Mouse (Mus musculus) frontal cortex, postnatal 25 days (tissue): Measurements from ENCODE around the gene Gm17617.
A peak's percentile ranks its signal among the peaks of the same experiment; 100 is the strongest.
"Not testable (repeated sequence)": the region's sequence is repeated elsewhere in the genome, so short reads cannot be mapped to it uniquely, and the experiment has no call there.

Source experiments
- DNase-seq, 2 experiments: peaks; one replicate each; pipeline ENCODE4 v3.0.0; 2022; ENCODE audit warnings: low spot score in 2 of 2

Gene Gm17617

DNA sequence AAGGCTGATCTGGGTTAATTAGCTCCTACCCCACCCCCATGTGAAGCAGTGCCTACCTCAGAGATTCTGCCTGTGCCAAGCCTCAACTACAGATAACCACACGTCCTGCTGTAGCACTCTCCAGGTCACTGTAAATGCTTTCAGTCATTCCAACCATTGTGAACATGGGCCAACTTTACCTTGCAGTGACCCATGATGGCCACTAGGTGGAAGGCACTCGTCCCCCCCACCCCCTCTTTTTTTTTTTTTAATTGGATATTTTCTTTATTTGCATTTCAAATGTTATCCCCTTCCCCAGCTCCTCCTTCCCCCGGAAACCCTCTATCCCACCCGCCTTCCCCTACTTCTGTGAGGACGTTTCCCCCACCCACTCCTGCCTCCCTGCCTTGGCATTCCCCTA, 2.0 kb upstream of the Gm17617 start:
- DNase-seq, result no peak

DNA sequence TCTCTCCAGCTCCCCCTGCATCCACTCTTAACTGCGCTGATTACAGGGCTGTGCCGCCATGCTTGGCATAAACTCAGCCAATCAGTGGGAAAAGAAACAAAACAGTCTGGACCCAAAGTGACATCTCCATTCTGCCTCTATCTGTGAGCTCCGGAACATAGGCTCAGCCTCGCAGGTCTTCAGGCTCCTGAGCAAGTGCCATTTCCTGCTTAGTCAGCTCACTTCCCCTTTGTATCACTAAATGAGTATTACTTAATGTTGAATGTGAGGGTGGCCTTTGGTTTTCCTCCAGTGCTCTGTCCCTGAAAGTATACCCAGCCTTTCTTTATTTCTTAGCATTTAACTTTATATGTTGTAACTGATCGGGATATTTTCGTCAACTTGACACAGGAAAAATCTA, 8.4 kb downstream of the Gm17617 start:
- no peak for DNase-seq

- no peak for DNase-seq
Observed at GRCm38 (mm10) chr13:55114375-55114774, 19.0 kb downstream of the Gm17617 start.

GRCm38 (mm10) chr13:55107694-55108093, 25.7 kb downstream of the Gm17617 start:
- no peak for DNase-seq

- no peak for DNase-seq
Observed at GRCm38 (mm10) chr13:55107116-55107515, 26.2 kb downstream of the Gm17617 start.

DNA sequence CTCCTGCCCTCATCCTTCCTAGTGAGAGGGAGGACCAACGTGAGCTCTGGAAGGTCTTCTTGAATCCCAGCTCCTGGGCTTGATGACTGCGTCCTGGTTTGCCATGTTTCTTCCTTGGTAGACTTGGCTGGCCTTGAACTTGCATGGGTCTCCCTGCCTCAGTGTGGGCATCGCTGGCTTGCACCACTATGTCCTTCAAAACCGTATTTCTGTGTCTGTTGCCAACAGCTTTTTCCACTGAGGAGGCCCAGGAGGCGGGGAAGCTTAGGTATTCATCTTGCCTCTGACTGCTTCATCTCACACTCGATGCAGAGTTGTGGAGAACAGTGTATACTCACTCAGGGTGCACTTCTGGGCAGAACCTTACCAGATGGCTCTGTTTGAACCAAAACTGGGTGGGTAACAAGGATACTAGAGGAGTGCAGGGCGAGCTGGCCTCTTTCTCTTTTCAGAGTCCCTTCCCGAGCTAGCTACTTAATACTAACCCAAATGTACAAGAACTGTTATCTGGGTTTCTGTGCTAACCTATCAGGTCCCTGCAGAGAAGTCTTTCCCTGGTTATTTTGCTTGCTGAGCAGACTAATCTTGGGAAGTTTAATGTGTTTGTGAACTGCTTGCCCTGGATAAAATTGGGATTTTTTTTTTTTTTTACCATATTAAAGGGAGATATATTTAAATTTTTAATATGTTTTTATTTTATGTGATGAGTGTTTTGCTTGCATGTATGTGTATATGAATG, 27.2 kb downstream of the Gm17617 start:
- DNase-seq, result no peak

DNA sequence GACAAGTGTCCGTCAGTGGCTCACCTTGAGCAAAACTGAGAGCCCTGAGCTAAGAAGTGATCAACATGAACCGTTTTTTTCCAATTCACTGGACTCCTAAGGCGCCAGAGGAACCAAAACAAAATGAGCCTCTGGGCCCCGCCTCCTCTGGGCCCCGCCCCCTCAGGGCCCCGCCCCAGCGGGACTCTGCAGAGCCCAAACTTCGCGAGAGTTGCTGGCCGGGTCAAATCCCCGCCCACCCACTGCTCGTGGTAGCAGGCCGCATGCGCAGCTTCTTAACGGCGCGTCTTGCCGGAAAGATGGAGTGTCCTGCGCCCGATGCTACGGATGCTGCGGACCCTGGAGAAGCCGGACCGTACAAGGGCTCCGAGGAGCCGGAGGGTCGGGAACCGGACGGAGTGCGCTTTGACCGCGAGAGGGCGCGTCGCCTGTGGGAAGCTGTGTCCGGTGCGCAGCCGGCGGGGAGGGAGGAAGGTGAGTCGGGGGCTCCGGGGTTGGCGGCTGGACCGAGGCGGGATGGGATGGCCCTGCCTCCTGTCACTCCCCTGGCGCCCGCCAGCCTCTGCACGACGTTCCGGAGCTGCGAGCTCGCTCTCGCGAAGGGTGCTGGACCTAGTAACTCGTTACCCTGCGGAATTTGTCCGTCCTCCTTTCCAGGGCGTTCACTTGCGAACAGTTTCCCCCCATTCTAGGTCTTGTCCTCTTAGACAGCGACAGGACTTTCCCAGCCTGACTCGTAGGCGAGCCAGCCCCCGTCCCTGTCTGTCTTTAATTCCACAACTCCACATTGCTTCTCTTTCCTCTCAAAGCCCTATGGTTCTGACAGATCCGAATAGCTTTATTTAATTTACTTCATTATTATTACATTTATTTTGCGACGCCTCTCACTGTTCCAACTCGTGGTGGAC, 28.0 kb downstream of the Gm17617 start, which contains the start of gene Zfp346:
Zfp346 (plus strand) TSS at position 267 of the 908 bp plus-strand sequence.
- DNase-seq, result peak; percentile 90 to 95

GRCm38 (mm10) chr13:55103351-55103750, 30.0 kb downstream of the Gm17617 start:
- DNase-seq, result no peak

DNA sequence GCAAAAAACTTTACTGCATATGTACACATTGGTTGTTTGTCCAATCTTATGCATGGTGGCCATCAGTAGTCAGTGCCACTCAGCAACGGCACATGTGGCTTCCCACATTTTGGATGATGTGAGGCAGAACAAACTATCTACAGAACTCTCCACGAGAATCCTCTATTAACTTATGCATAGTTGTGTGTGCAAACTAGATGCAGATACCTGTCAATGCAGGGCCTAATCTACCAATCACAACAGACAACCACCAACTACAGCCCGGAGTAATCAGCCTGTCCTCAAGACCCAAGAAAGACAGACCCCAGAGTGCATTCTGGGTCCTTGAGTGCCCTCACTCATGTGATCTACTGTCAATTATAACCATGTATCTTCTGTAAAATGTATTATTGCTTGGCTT, 31.0 kb downstream of the Gm17617 start:
- no peak for DNase-seq

DNA sequence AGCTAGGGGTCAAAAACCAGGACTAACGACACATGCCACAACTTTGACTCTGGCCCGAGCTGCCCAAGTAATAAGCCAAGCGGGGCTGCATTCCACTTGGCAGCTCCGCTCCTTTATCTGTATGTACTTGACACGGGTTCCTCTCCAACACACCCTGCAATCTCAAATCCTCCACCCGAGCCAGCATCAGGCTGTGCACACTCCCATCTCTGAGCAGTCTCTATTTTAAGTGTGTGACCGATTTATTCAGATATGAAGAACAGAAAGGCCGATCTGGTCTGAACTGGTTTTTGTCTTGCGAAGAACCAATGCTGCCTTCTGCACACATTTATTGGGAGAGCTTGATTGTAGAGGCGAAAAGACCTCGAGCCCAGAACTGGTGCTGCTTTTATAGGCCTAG, 31.7 kb downstream of the Gm17617 start:
- DNase-seq, result no peak

GRCm38 (mm10) chr13:55099726-55100478, 33.4 kb downstream of the Gm17617 start, which contains the start of gene Uimc1:
Uimc1 (minus strand) TSS chr13:55100300.
- DNase-seq, result peak; percentile 57 to 68

DNA sequence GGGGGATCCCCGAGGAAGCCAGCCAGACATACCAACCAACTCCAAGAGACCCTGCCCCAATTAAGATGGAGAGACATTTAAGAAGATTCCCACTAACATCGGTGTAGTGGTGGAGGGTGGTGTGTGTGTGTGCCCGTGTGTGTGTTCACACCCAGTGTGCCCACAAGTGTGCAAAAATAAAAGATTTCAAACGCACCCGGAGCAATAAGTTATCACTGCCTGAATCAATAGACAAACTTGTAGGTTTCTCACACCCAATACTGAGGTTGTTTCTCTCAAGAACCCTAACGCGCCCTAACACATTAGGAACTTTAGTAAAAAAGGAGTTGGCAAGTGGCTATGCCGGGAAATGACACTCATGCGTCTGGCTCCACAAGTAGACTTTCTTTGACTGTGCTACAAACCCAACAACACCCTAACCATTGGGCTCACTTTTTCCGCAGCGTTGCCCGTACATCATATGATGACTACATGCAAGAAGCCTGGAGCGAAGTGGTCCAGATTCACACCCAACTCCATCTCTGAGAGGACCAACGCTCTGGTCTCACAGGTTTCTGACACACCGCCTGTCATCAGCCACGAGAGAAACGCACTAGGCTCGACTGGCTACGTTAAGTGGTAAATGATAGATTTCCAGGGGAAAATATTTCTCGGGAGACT, 34.2 kb downstream of the Gm17617 start:
- DNase-seq, result peak in 1 of 2 experiments; percentile 9

DNA sequence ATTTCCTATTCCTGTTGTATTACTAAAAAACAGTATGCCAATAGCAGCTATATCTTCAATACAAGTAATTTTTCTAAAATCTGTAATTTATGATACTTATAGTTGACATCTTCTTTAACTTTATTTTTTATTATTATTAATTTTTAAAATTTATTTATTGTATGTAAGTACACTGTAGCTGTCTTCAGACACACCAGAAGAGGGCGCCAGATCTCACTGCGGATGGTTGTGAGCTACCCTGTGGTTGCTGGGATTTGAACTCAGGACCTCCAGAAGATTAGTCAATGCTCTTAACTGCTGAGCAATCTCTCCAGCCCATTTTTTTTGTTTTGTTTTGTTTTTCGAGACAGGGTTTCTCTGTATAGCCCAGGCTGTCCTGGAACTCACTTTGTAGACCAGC, 35.5 kb downstream of the Gm17617 start:
- DNase-seq, result not testable (repeated sequence)

DNA sequence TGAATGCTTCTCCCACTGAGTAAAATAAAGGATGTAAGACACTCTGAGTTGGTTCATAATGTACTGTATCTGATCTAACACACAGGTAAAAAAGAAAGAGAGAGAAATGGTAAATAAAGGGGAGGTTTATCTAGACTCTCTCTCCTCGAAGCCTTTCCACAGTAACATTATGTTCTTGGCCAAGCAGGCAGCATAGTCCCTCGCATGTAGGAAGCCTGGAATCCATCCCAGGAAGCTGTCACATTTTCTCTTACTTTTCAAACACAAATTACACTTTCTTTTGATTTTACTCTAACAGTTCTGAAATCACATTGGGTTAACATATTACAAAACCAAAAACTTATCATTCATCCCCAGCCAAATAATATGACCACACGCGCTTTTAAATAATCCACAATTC, 40.8 kb downstream of the Gm17617 start:
- DNase-seq, result no peak
